Mouse (Mus musculus) cerebellum, adult 2 months (tissue): ENCODE data around the gene Sfi1.

Source experiments
- CTCF ChIP-seq: fragments of 200-500 bp; IDR thresholded peaks from 2 replicates; pipeline ENCODE4 v1.5.1; 2011; ENCODE audit warnings: low read depth, mild to moderate bottlenecking, control low read depth, low read length, moderate library complexity, borderline replicate concordance; ENCODE audit not compliant: insufficient read depth
- POLR2A ChIP-seq: fragments of 200-500 bp; IDR thresholded peaks from 2 replicates; pipeline ENCODE4 v1.6.1; 2011; ENCODE audit warnings: low read length, control low read depth, borderline replicate concordance; ENCODE audit not compliant: insufficient read depth

DNA sequence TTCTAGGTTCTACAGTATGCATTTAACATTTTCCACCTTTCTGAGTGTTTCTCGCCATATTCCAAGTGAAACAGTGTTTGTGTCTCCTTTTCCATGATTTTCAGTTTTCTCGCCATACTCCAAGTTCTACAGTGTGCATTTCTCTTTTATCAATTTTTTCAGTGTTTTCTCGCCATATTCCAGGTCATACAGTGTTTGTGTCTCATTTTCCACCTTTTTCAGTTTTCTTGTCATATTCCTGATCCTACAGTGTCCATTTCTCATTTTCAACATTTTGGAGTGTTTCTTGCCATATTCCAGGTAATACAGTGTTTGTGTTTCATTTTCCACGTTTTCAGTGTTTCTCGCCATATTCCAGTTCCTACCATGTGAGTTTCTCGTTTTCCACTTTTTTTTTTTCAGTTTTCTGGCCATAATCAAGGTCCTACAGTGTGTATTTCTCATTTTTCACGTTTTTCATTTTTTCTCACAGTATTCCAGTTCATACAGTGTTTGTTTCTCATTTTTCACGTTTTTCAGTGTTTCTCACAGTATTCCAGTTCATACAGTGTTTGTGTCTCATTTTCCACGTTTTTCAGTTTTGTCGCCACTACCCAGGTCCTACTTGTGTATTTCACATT is 91.3 kb downstream of the Sfi1 start:
- TF ChIP-seq CTCF = no peak
- TF ChIP-seq POLR2A = no peak
